Mouse (Mus musculus): ENCODE data around the gene Tceal9. TPM values are rescaled to one million over a fixed set of nuclear protein-coding genes. Genes with fewer than 3 reads are reported as not detected.
"Not testable (repeated sequence)": the region's sequence is repeated elsewhere in the genome, so short reads cannot be mapped to it uniquely, and the experiment has no call there.

Tceal9 gene
- 100 to 1,000 TPM in 1 of 2 experiments, 10 to 100 TPM in 1; 96.6 to 110 TPM for total RNA-seq (2021)
- long read RNA-seq, experiment 1, transcript Tceal9-201 (3 exons, 1,019 nt), result major isoform, 83 of 86 reads
- long read RNA-seq, experiment 1, partial matches to known transcripts, result 2 of 86 reads
- long read RNA-seq, experiment 1, other reads (novel, unspliced or antisense), result 0 of 86 reads
- long read RNA-seq, experiment 2, transcript Tceal9-201 (3 exons, 1,019 nt), result major isoform, 70 of 75 reads
- long read RNA-seq, experiment 2, partial matches to known transcripts, result 1 of 75 reads
- long read RNA-seq, experiment 2, other reads (novel, unspliced or antisense), result 4 of 75 reads

DNA sequence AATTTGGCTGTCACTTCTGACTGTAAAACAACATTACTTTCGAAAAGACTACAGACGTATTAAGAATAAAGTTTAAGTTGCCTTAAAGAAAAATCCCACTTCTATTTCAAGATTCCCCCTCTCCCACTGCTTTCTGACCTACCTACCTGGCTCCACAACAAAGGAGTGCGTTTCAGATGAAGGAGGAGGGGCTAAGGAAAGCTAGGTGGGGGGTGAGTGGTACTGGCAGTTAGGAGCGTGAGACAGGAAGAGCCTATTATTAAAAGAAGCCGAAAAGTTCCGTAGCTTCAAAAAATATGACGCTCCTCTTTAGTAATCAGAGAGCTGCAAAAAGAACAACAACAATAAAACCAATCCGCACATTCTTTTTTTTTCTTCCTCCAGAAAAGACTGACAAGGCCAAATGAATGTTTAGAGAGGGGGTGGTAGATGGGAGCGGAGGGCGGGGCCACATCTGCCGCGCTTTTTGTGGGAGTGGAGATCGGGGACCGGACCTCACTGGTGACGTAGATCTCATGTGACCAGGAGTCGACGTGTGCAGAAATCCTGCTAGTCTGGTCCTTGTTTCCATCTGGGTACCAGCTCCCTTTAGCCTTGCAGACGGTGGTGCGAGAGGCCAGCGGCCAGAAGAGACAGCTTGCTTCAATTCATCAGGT lies at the start of gene Tceal9:
Gene Tceal9 (plus strand): TSS at position 506 of the 656 bp plus-strand sequence.
- intact Hi-C loops (cut with DNase I), result no loop called here
- DNase-seq (ENCODE audit: low spot score in 2 of 2), result peak; percentile 52 to 68

GRCm38 (mm10) chrX:136195193-136195944 lies 49.5 kb upstream of the Tceal9 start:
- no peak for DNase-seq (ENCODE audit: low spot score in 2 of 2)
- intact Hi-C loops (cut with DNase I), result no loop called here

DNA sequence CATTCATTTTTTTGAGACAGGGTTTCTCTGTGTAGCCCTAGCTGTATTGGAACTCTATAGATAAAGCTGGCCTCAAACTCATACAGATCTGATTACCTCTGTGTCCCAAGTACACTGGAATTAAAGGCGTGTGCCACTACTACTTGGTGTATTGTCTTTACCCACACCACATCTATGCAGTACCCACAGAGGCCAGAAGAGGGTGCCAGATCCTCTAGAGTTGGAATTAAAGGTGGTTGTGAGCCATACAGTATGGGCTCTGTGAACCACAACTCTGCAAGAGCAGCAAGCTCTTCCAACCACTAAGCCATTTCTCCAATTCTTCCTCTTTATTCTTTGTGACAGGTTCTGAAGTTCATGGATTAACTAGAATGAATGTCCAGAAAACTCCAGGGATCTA lies 48.0 kb upstream of the Tceal9 start:
- peak in 1 of 2 experiments; percentile 13 for DNase-seq (ENCODE audit: low spot score in 2 of 2)
- intact Hi-C loops (cut with DNase I), result no loop called here

GRCm38 (mm10) chrX:136203257-136203656 lies 41.6 kb upstream of the Tceal9 start:
- intact Hi-C loops (cut with DNase I), result no loop called here
- no peak for DNase-seq (ENCODE audit: low spot score in 2 of 2)

- intact Hi-C loops (cut with DNase I), result no loop called here
- DNase-seq (ENCODE audit: low spot score in 2 of 2), result peak; percentile 71 to 73
Observed at GRCm38 (mm10) chrX:136203664-136204066, 41.2 kb upstream of the Tceal9 start, which contains the start of gene Tceal5. Gene Tceal5 (minus strand): TSS chrX:136203876.

DNA sequence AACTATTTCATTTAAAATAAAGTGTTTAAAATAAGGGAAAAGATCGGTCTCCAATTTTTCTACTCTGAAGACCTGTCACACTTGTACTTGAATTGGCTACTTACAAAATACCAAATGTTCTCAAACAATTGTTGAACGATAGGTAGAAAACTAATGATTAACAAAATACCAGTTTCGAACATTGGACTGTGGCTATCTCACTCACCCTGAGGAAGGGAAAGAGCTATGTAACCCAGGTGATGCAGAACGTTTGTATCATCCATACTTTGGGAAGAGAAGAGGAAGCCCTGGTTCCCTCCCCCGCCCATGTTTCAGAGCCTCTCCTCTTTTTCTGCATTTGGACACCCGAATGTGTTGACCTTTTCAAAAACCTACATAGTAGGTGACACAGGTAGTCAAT lies 40.5 kb upstream of the Tceal9 start:
- no peak for DNase-seq (ENCODE audit: low spot score in 2 of 2)
- intact Hi-C loops (cut with DNase I), result no loop called here

DNA sequence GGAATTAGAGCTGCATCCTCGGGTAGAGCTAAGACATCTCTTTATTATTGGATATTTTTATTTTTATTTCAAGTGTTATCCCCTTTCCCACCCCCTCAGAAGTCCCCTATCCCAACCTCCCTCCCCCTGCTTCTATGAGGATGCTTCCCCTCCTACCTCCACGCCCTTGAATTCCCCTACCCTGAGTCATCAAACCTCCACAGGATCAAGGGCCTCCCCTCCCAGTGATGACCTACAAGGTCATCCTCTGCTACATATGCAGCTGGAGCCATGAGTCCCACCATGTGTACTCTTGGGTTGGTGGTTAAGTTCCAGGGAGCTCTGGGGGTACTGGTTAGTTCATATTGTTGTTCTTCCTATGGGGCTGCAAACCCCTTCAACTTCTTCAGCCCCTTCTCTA lies 31.5 kb upstream of the Tceal9 start:
- DNase-seq (ENCODE audit: low spot score in 2 of 2), result no peak
- intact Hi-C loops (cut with DNase I), result no loop called here

GRCm38 (mm10) chrX:136214729-136215677 lies 29.9 kb upstream of the Tceal9 start, which contains the start of the genes Tceal7 and Bex1:
Gene Tceal7 (plus strand): TSS chrX:136214779.
Gene Bex1 (minus strand): TSS chrX:136215513.
- DNase-seq (ENCODE audit: low spot score in 2 of 2); intact Hi-C loops (cut with DNase I): not testable (repeated sequence)

DNA sequence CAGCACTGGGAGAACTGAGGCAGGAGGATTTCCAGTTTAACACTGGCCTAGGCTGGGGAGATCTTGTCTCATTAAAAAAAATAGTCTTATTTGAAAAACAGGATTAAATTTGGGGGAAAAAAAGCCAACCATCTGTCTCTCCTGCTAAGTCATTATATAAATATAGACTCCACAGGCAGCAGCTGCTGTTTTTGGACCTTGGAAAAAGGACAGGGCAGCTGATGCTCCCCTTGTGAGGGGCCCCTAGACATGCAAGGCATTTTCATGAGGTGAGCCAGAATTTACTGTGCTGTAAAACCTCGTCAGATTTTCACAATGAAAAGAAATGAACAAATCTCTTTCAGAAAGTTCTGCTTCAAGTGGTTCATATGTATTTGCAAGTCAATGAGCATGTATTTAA lies 28.6 kb upstream of the Tceal9 start:
- intact Hi-C loops (cut with DNase I), result no loop called here
- DNase-seq (ENCODE audit: low spot score in 2 of 2), result no peak

- no peak for DNase-seq (ENCODE audit: low spot score in 2 of 2)
- intact Hi-C loops (cut with DNase I), result no loop called here
Observed at GRCm38 (mm10) chrX:136223714-136224113, 21.2 kb upstream of the Tceal9 start.

DNA sequence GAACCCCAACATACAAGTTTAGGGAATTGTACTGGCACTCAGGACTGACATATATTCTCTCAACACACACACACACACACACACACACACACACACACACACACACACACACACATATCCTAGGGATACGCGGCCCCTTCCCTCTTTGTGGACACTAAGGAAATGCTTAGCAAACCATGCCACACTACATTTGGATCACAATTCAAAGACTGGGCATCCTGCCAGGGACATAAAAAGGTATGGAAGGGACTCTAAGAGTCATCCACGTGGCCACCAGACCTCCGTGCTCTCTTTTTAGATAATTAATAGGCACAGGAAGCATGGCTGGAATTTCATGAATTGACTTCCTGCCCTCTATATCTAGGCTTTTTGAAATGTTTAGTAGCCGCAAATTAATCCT lies 17.1 kb upstream of the Tceal9 start:
- intact Hi-C loops (cut with DNase I), result no loop called here
- DNase-seq (ENCODE audit: low spot score in 2 of 2), result no peak

- intact Hi-C loops (cut with DNase I), result loop anchor here (2.0 to 5.0 kb wide), 2 partner anchors 67 to 84 kb away; no protein-coding TSS in a partner anchor
- DNase-seq (ENCODE audit: low spot score in 2 of 2), result peak in 1 of 2 experiments; percentile 61
Observed at GRCm38 (mm10) chrX:136238118-136238517, 6.8 kb upstream of the Tceal9 start.

- intact Hi-C loops (cut with DNase I), result no loop called here
- DNase-seq (ENCODE audit: low spot score in 2 of 2), result no peak
Observed at GRCm38 (mm10) chrX:136243181-136243580, 1.7 kb upstream of the Tceal9 start.

DNA sequence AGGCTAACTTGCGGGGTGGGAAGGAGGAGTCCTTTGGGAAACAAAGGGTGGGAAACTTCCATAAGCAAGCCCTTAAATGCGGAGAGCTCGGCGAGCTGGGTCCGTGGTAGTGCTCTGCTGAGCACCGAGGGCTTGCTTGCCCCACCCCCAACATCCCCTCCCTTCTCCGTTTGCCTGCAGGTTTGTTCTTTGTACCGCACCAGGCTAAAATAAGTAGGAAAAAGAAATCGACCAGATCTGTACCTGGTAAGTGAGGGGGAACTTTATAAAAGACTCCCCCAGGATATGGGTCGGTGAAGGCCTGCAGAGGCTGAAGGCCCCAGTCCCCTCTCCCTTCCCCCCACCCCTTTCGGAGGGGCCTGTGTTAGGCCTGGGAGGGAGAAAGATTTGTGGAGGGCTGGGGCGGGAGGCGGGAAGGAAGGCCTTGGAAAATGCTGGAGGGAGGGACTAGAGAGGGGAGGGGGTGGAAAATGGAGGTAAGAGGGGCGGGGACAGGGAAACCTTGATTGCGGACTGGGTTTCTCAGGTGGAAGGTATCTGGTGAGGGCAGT lies 717 bp downstream of the Tceal9 start:
- DNase-seq (ENCODE audit: low spot score in 2 of 2), result peak in 1 of 2 experiments; percentile 4
- intact Hi-C loops (cut with DNase I), result no loop called here

DNA sequence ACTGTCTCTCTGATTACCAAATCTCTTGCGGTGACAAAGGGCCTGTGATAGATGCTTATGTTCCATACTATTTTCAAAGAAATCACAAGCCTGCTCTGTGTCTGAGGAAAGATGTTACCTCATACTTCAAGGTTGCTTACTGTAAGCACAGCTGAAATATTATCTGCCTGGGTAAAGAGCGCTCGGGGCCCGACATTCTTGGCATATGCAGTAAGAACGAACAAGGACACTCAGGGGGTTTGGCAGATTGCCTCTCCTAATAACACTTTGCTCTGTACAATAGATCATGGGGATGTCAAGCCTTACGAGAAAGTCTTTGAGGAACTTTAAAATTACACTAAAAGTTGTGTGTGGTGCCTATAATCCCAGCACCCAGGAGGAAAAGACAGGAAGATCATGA lies 3.9 kb downstream of the Tceal9 start:
- DNase-seq (ENCODE audit: low spot score in 2 of 2), result no peak
- intact Hi-C loops (cut with DNase I), result no loop called here

DNA sequence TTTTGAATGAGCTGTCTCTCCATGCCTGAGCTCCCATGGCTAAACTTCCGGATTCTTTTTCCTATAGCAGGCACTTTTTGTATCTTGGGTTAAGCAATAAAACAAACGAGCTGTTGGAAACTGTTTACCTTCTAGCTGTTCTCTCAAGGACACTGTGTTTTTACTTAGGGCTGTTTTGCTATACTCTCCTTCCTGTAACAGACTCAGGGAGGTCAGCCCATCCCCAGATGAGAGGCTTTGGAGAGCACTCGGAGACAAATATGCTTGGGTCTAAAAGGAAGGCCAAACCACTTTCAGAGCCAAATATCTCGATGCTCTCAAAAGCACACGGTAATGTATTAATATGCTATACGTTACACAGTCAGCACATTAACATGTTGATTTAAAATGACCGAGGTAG lies 4.8 kb downstream of the Tceal9 start:
- DNase-seq (ENCODE audit: low spot score in 2 of 2), result no peak
- intact Hi-C loops (cut with DNase I), result no loop called here

GRCm38 (mm10) chrX:136252023-136252729 lies 7.3 kb downstream of the Tceal9 start:
- no peak for DNase-seq (ENCODE audit: low spot score in 2 of 2)
- intact Hi-C loops (cut with DNase I), result no loop called here

GRCm38 (mm10) chrX:136267720-136268119 lies 22.8 kb downstream of the Tceal9 start:
- DNase-seq (ENCODE audit: low spot score in 2 of 2), result no peak
- intact Hi-C loops (cut with DNase I), result no loop called here
